10 mouse cellular contexts compared by ENCODE assay signal in genomic region chr9:41080877-41081276, GRCm38 (mm10).
DNase-seq lines count a peak whose midpoint lies in the region; ATAC-seq lines count a peak whose summit lies in the region.
"Had no signal": no experiment of that assay in that cellular context is flagged by ENCODE, and none has a peak within 500 bp of the region (broad histone marks: within the 10 kb centered on the region; RNA-seq: fewer than 3 reads in every experiment).

No protein-coding gene starts in this region.

- H3K4me2 ChIP-seq in neural tube, embryonic 13.5 days: no peak overlapping the region
- H3K4me2 ChIP-seq in forebrain, embryonic 15.5 days (replicated peaks): no peak overlapping the region
- H3K4me2 ChIP-seq: intestine, embryonic 15.5 days; lung, embryonic 15.5 days had no signal

- no peak for DNase-seq in neural tube, embryonic 10.5 days (ENCODE audit: extremely low spot score, low spot score)
- peak; percentile 56 for DNase-seq in cerebellum, adult 8-10 months
- peak; percentile 66 for DNase-seq in thymus, postnatal 14 days
- no peak for DNase-seq in right cerebral cortex, postnatal 25 days
- no peak for DNase-seq in left cerebral cortex, postnatal 25 days (ENCODE audit: low spot score in 2 of 2)

- peaks cover 59% of the 10 kb centered on the region for H3K4me1 ChIP-seq in neural tube, embryonic 13.5 days (replicated peaks)
- H3K4me1 ChIP-seq in forebrain, embryonic 15.5 days: peaks cover 58% of the 10 kb centered on the region

- no peak overlapping the region for H3K9ac ChIP-seq in neural tube, embryonic 13.5 days
- no peak overlapping the region for H3K9ac ChIP-seq in forebrain, embryonic 15.5 days (replicated peaks)
- H3K9ac ChIP-seq: intestine, embryonic 15.5 days; lung, embryonic 15.5 days had no signal

- intact Hi-C loops in left cerebral cortex, postnatal 25 days (cut with DNase I): no loop called here

- no peaks in the 10 kb centered on the region for H3K27me3 ChIP-seq in neural tube, embryonic 13.5 days
- H3K27me3 ChIP-seq in forebrain, embryonic 15.5 days: no peaks in the 10 kb centered on the region
- H3K27me3 ChIP-seq: intestine, embryonic 15.5 days; lung, embryonic 15.5 days had no signal

- no peaks in the 10 kb centered on the region for H3K9me3 ChIP-seq in neural tube, embryonic 13.5 days
- H3K9me3 ChIP-seq in forebrain, embryonic 15.5 days: no peaks in the 10 kb centered on the region
- H3K9me3 ChIP-seq: intestine, embryonic 15.5 days; lung, embryonic 15.5 days had no signal

- no peaks in the 10 kb centered on the region for H3K36me3 ChIP-seq in neural tube, embryonic 13.5 days
- no peaks in the 10 kb centered on the region for H3K36me3 ChIP-seq in forebrain, embryonic 15.5 days
- H3K36me3 ChIP-seq: intestine, embryonic 15.5 days; lung, embryonic 15.5 days had no signal

- no peak overlapping the region for H3K4me3 ChIP-seq in neural tube, embryonic 13.5 days
- no peak overlapping the region for H3K4me3 ChIP-seq in forebrain, embryonic 15.5 days
- H3K4me3 ChIP-seq: intestine, embryonic 15.5 days; lung, embryonic 15.5 days had no signal

- ATAC-seq in neural tube, embryonic 13.5 days (ENCODE audit: low read depth): no peak
- peak; percentile 57 for ATAC-seq in inflammation-experienced regulatory T-cells, adult 6 months
- no peak for ATAC-seq in forebrain, embryonic 15.5 days (replicated peaks)
- ATAC-seq: intestine, embryonic 15.5 days had no signal

- 82% methylated on average over 5 of the region's 5 CpGs for WGBS in neural tube, embryonic 13.5 days
- 62% methylated on average over 5 of the region's 5 CpGs for WGBS in forebrain, embryonic 15.5 days

- 0 out of 2 replicates have a peak overlapping the region, but pooled peaks have one; percentile 9 for H3K27ac ChIP-seq in neural tube, embryonic 13.5 days (replicated peaks)
- H3K27ac ChIP-seq in forebrain, embryonic 15.5 days (replicated peaks): no peak overlapping the region
- H3K27ac ChIP-seq: intestine, embryonic 15.5 days; lung, embryonic 15.5 days had no signal

Comparison
In these comparisons a context has a peak if more than half of its experiments do, and no peak if none do; other contexts are left out.
1. DNase-seq: peak in cerebellum, adult 8-10 months (single experiment) and thymus, postnatal 14 days (single experiment); none in neural tube, embryonic 10.5 days (single experiment), right cerebral cortex, postnatal 25 days (single experiment) and left cerebral cortex, postnatal 25 days (0 of 2).